Mouse (Mus musculus) left cerebral cortex, adult 18-20 months (tissue): ENCODE measurements around the gene Marcks. TPM values are rescaled to one million over a fixed set of nuclear protein-coding genes. Genes with fewer than 3 reads are reported as not detected.

ENCODE experiments used
- total RNA-seq, 2 experiments: library from RNA; stranded (reverse); gene quantifications; 2 replicates each; pipeline ENCODE4 v1.2.3; 2021

The Marcks gene
- total RNA-seq, 2 experiments from 2014 or later = 129 to 141 TPM

Other genes starting within 250 kb of the Marcks start
- 10 to 100 TPM; 80.3 to 81.3 TPM for gene Hdac2, start 164.4 kb downstream of the Marcks start, total RNA-seq